Mouse (Mus musculus) left cerebral cortex, adult 18-20 months (tissue): Measurements from ENCODE around the gene BC003965. TPM values are rescaled to one million over a fixed set of nuclear protein-coding genes. Genes with fewer than 3 reads are reported as not detected.
A peak's percentile ranks its signal among the peaks of the same experiment; 100 is the strongest.

Source experiments
- DNase-seq, 2 experiments: peaks; one replicate each; pipeline ENCODE4 v3.0.0; 2021 to 2022; ENCODE audit warnings: low spot score in 2 of 2, mixed read lengths in 1 of 2
- long read RNA-seq, 2 experiments: library from polyadenylated mRNA; stranded (forward); transcript quantifications; one replicate each; pipeline ENCODE4 v2.0.0; 2021
- total RNA-seq, 2 experiments: library from RNA; stranded (reverse); gene quantifications; 2 replicates each; pipeline ENCODE4 v1.2.3; 2021

BC003965 gene
- 10 to 100 TPM; 17.8 to 20.5 TPM for total RNA-seq
- long read RNA-seq, experiment 1, transcript BC003965-201 (2 exons, 3,030 nt) = major isoform, 22 of 38 reads
- long read RNA-seq, experiment 1, transcript BC003965-202 (1 exons, 3,109 nt) = minor isoform, 15 of 38 reads
- long read RNA-seq, experiment 1, partial matches to known transcripts = 0 of 38 reads
- long read RNA-seq, experiment 1, other reads (novel, unspliced or antisense) = 1 of 38 reads
- long read RNA-seq, experiment 2, transcript BC003965-201 (2 exons, 3,030 nt) = major isoform, 17 of 30 reads
- long read RNA-seq, experiment 2, transcript BC003965-202 (1 exons, 3,109 nt) = minor isoform, 13 of 30 reads
- long read RNA-seq, experiment 2, partial matches to known transcripts = 0 of 30 reads
- long read RNA-seq, experiment 2, other reads (novel, unspliced or antisense) = 0 of 30 reads

- peak; percentile 99 to 100 for DNase-seq
These were observed at the start of gene BC003965 for GRCm38 (mm10) chr17:25184129-25184691. BC003965 (plus strand) TSS chr17:25184554.

DNA sequence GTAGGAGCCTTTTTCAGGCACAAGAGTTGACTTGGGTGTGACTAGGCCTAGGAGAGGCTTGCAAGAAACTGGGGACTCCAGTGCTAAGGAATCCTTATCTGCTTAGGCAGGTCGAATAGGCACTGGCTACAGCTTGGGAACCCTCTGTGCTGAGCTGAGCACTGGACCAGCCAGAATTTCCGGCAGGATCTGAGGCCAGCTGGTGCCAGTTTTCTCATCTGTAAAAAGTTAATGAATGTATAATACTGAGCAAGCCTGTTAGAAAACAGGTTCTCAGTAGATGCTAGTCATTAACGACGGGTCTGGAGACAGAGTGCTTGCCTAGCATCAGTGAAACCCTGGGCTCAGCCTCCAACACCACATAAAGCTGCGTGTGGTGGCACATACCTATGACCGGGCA lies 48.7 kb upstream of the BC003965 start:
- DNase-seq = no peak

- DNase-seq = no peak
These were observed 45.6 kb upstream of the BC003965 start for GRCm38 (mm10) chr17:25138803-25139202.

- no peak for DNase-seq
These were observed 44.4 kb upstream of the BC003965 start for GRCm38 (mm10) chr17:25139960-25140359.

DNA sequence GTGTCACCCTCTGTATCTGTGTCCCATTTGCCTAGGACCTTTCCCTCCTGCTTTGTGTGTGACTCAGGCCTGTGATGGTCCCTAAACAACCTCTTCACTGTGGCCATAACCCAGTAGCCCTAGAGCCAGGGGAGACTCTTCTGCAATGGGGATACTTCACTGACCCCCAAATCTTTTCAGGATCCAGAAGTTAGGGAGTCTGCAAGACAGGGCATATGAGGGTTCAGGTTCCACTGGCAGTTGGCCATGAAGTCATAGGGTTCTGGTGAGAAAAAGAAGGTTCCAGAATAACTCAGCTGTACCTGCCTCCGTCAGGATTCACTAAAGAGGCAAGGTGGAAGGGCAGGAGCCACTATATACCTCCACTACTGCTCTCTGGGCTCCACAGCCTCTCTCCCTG lies 22.2 kb upstream of the BC003965 start, which contains the start of gene Ccdc154:
TSS of gene Ccdc154 (plus strand) at position 301 of the 400 bp plus-strand sequence.
- no peak for DNase-seq

DNA sequence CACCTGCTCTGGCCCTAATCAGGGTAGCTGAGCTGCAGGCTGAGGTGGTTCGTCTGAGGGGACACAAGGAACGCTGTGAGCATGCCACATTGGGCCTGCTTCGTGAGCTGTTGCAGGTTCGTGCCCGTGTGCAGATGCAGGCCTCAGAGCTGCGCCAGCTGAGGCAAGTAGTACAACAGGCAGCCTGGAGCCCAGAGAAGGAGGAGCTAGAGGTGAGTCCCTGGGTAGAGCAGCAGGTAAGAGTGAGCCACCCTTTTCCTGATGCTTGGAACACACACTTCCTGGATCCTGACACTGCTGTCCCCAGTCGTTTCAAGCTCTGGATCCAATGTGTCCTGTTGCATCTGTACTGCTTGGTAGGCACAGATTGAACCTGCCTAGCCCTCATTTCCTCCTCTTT lies 21.0 kb upstream of the BC003965 start:
- DNase-seq = no peak

GRCm38 (mm10) chr17:25164770-25165169 lies 19.6 kb upstream of the BC003965 start:
- DNase-seq = no peak

- no peak for DNase-seq
These were observed 18.2 kb upstream of the BC003965 start for GRCm38 (mm10) chr17:25165970-25166671.

DNA sequence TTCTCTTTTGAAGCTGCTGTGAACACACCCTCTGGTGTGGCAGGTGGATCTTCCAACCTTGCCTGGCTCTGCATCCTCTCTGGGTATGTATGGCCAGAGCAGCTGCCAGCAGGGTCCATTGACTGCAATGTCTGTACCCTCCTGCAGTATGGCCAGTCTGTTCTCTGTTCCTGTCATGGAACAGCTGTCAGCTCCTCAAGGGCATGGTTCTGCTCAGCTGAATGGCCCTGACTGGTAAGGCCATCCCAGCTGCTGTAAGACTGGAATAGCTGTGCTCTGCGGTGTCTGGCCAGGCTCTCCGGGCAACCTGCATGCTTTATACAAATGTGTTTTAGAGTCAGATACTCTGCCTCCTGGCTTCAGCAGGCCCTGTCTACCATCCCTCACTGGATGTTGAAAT lies 14.6 kb upstream of the BC003965 start:
- no peak for DNase-seq

DNA sequence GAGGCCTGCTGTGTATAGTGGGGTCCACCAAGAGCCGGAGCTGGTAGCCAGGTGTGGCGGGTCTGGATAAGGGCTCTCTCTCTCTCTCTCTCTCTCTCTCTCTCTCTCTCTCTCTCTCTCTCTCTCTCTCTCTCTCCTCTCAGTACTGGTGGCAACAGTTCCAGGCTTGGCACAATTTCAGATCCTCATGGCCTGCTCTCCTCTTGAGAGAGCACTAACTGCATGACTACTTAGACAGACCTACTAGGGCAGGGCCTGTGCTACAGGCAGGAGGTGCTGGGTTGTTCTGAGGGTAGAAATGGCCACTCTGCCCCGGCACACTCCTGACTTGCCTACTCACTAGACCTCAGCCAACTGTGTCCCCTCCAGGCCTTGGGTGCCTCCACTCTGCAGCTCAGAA lies 11.8 kb upstream of the BC003965 start:
- DNase-seq = no peak

- DNase-seq = no peak
These were observed 8.9 kb upstream of the BC003965 start, which contains the start of gene Gm38655 for GRCm38 (mm10) chr17:25175411-25175810. Gm38655 (minus strand) TSS chr17:25175471.

- no peak for DNase-seq
These were observed 1.1 kb upstream of the BC003965 start for GRCm38 (mm10) chr17:25183232-25183631.

- DNase-seq = no peak
These were observed 607 bp downstream of the BC003965 start for GRCm38 (mm10) chr17:25184961-25185360.

GRCm38 (mm10) chr17:25187784-25188149 lies 3.4 kb downstream of the BC003965 start:
- no peak for DNase-seq

GRCm38 (mm10) chr17:25188150-25189031 lies 4.0 kb downstream of the BC003965 start, which contains the start of gene Unkl:
Unkl (plus strand) TSS chr17:25188397.
- DNase-seq = peak; percentile 71 to 73

- no peak for DNase-seq
These were observed 4.7 kb downstream of the BC003965 start for GRCm38 (mm10) chr17:25189091-25189490.

DNA sequence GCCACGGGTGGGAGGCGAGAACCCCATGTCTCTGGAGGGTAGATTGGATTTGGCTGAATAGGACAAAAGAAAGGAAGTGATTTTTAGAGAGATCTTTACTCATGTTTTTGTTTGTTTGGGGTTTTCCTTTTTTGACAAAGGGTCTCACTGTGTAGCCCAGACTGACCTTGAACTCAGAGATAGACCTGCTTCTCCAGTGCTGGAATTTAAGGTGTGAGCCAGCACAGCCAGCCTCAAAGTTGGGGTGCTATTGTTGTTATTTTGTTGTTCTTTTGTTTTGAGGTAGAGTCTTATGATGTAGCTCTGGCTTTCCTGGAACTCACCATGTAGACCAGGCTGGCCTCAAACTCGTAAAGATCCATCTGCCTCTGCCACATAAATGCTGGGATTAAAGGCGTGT lies 18.0 kb downstream of the BC003965 start:
- no peak for DNase-seq

DNA sequence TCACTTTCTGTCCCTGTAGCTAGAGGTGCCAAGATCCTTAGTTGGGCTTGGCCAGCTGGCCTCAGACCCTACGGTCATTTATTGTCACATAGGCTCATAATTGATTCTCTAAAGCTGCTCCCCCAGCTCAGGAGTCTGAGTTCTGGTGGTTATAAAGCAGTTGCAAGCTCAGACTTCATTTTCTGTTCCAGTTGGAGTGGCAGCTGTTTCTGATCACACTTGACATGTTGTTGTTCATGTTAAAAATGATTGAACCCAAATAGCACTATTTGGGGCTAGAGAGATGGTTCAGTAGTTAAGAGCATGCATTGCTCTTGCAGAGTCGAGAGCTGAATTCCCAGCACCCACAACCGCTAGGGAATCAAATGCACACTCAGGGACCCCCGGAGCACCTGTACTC lies 25.7 kb downstream of the BC003965 start:
- no peak for DNase-seq

- no peak for DNase-seq
These were observed 26.5 kb downstream of the BC003965 start for GRCm38 (mm10) chr17:25210680-25211466.

GRCm38 (mm10) chr17:25211705-25212104 lies 27.4 kb downstream of the BC003965 start:
- DNase-seq = no peak
